Mouse (Mus musculus) c-Kit-positive CD71-negative TER-119-negative erythroid progenitor cells, embryonic 14.5 days (primary cell): Measurements from ENCODE around the gene Ptprm.

Experiments
- DNase-seq: peaks from one replicate; pipeline ENCODE4 v3.0.0-alpha.2; 2013; ENCODE audit warnings: low read depth

Ptprm gene

GRCm38 (mm10) chr17:67136421-67136820 is 217.8 kb downstream of the Ptprm start:
- no peak for DNase-seq

DNA sequence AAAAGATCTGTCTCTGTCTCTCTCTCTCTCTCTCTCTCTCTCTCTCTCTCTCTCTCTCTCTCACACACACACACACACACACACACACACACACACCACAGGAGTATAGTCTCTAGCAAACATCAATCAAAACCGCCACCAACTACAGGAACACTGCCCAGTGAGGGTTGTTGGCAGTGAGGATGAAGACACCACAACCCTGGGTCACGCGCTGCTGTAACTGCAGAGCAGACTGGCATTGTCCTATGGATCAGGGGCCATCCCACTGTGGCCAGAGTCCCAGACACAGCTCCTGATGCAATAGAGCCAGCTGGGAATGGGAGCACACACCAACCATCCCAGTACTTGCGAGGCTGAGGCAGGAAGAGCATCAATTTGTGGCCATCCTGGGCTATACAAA is 220.0 kb downstream of the Ptprm start:
- no peak for DNase-seq

- no peak for DNase-seq
Observed at GRCm38 (mm10) chr17:67133440-67134103, 220.7 kb downstream of the Ptprm start.

DNA sequence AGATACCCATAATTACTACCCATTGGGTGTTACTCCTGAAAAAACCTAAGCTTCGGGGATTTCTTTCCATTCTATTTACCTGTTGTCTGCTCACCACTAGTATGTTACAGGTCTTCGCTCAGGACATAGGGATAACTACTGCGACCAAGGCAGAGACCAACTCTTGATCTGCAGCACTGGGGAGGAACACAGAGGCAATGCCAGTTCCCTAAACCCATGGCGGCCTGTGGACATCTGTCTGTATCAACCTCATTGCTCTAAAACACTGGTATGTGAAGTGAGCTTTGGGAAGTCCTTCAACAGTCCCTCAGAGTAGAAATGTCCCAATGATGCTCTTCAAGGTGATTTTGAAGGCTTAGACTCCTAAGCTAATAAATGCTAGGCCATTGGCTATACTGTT is 221.2 kb downstream of the Ptprm start:
- DNase-seq, result no peak

DNA sequence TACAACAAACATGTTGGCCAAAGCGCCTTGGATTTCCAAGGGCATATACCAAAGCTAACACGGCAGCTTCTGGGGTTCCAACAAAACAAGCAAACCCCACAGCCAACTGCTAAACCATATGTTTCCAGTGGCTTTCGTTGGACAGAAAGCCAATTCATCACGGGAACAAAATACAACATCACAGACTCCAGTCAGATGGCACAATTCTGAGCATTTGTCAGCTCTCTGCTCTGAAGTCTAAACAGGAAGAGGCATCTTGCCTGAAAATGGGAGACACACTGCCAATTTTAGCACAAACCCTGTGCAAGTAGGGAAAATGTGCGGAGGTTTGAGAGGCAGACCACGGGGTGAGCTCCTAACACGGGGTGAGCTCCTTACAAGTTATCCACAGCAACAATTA is 226.7 kb downstream of the Ptprm start:
- no peak for DNase-seq

GRCm38 (mm10) chr17:67125596-67125995 is 228.7 kb downstream of the Ptprm start:
- no peak for DNase-seq

DNA sequence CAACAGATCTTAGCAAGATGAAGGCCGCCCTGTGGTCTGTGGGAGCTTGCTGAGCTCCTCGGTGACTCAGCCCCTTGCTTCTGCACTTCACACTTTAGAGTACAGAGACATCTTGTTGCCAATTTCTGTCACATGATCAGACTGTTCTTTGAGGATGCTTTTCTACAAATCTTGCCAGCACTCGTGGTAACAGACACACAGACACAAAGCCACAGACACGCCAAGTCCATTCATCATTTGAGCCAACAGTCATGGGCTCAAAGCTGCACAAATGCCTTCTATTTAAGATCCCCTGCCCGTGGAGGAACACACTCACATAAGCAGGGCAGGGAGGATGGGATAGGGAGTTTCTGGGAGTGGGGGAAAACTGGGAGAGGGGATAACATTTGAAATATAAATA is 230.0 kb downstream of the Ptprm start:
- DNase-seq, result no peak

DNA sequence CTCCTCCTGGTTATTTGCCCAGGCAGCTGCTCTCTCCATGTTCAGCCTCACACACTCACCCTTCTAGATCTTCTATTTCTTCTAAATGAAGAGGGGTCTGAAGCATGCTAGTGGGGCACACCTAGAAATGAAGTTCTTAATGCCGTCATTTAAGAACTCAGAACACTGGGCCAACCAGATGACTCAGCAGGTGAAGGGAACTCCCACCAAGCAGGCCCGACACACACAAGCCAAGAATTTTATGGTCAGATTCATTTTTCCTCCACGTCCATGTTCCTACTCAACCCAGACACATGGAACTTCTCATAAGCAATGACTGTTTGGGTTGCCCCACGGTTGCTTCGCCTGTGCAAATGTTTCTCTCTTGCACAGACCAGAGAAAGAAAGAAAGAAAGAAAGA is 230.5 kb downstream of the Ptprm start:
- no peak for DNase-seq

- DNase-seq, result no peak
Observed at GRCm38 (mm10) chr17:67120863-67121262, 233.4 kb downstream of the Ptprm start.

DNA sequence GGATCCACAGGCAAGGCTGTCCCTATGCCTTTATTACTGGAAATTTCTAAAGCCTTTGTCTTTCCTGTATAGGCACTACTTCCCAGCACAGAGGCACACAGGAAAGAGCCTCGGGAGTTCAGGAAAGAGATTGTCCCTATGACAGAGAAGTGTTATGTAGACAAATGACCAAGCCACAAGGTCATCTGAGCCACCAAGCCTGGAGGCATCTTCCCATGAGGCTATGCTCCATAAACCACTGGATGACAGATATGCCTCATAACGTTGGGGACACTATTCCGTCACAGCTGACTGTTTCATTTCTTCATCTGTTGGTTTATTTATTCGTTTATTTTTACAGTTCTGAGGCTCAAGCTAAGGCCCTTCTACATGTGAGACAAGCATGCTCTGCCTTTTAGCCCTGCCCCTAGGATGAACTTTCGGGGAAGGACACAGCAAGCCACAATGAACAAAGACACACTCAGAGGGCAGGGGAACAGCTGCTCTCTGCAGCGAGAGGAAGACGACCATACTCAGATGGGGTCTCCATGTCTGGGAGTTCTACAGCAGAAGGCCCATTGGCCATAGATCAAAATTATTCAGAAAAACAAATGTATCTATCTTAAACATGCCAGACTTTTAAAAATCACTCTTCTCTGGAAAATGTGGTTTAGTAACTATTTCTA is 235.4 kb downstream of the Ptprm start:
- no peak for DNase-seq

DNA sequence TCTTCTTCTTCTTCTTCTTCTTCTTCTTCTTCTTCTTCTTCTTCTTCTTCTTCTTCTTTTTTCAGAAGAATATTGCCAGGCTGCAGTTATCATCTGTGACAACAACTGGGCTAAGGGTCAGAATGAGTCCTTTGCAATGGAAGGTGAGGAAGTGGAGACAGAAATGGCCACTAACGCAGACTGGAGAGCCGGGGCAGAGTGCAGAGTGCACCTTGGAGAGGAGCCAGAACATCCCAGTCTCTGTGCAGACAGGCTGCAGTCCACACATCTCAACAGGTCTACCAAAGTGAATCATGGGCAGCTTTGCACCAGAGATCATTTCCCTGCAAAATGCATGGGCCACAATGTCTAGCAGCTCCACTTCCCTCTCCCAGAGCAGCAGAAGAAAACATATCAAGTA is 239.4 kb downstream of the Ptprm start:
- DNase-seq, result no peak

GRCm38 (mm10) chr17:67112679-67113078 is 241.6 kb downstream of the Ptprm start:
- DNase-seq, result no peak

DNA sequence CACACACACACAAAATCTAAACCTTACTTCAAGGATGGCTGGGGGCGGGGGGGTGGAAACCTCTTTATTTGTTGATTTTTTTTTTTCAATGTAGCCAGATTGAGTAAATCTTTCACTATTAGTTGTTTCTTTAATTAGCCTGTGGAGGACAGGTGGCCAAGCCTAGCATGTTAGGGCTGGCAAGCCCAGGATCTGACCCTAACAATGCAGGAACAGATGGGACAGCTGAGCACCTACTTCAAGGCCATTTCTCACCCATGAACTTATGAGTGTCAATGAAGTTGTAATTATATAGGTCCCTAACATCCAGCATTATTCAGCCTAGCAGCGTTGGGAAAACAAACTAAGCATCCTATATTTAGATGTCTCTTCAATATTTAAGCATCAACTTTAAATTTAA is 248.1 kb downstream of the Ptprm start:
- DNase-seq, result no peak

DNA sequence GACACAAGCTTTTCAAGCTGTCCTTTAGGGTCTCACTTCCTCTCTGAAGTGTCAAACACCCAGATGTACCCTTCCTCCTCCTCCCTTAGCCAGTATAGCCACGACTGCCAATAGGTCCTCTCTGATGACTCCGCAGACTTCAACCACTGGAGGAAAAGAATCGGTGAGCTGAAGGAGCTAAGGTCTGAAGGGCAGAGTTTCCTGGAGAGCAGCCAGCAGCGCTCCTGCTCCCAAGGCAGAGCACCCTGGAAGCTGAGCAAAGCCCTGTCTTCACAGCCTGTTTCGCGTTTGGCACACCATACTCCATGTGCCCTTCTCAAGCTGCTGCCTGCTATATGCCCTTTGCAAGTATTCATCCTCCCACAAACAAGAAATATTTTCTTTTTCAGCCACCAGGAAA is 252.2 kb downstream of the Ptprm start:
- no peak for DNase-seq

GRCm38 (mm10) chr17:67090997-67091396 is 263.3 kb downstream of the Ptprm start:
- DNase-seq, result no peak

DNA sequence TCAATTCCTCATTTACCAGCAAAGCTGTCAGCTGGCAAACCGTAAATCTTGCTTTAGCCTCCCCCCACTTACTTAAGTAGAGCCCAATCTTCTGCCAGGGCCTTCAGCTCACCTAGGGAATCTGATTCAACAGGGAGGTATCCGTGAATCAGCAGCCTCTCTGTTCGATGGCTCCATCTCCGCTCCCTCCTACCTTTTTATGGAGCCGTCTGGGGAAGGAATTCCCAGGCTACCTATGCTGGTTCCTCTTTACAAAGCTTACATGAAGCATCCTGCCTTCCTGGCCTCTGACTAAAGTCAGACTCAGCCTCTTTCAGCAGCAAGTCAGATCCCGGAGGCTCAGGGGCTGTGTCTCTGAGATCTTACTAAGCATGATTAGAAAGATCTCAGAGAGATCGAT is 264.1 kb downstream of the Ptprm start:
- no peak for DNase-seq

DNA sequence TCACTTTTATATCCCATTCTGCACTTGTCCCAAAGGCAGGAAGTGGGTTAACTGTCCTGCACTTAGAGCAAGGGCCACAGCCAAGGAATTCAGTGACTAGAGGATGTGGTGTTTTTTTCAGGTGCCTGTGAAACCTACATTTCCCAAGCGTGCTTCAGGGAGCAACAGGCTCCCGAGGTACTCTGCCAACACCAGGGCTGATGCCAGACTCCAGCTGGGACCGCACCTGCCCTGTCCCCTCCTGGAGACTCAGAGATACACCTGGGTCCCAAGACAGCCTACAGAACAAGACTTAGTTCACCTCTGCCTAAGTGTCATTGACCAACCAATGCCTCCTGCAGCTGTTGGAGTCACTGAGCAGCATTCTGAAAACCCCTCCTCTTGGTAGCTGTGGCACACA is 264.6 kb downstream of the Ptprm start:
- DNase-seq, result no peak

DNA sequence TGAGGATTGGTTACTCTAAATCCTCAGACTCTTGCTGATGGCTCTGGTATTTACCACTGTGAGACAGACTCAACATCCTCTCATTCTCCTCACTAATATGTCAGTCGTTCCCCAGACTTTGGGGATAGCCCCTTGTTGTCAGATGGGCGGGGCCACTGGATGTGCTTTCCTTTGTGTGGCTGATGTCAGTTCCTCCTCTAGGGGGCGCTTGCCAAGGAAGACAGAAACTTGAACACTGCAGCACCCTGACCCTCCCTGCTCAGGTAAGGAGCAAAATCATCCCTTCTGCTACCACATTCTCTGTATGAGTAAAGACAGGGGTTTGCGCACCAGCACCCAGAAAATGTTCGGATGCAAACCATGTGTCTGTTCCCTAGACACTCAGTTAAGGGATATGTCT is 266.7 kb downstream of the Ptprm start:
- no peak for DNase-seq

DNA sequence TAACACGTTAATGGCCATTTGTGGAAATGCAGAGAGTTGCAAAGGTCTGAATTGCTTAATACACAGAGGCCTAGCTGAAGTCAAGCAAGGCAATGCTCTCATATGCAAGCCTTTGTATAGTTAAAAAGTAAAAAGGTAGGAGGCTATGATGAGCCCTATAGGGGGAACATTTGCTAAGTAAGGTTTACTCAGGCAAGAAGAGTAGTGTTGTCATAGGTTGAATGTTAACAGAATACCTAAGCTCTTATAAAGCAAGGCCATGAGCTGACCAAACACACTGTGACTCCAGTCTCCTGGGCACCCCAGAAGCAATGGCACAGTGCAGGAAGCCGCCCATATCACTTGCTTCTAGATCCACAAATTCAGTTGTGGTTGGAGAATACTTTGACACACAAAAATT is 267.4 kb downstream of the Ptprm start:
- DNase-seq, result no peak

DNA sequence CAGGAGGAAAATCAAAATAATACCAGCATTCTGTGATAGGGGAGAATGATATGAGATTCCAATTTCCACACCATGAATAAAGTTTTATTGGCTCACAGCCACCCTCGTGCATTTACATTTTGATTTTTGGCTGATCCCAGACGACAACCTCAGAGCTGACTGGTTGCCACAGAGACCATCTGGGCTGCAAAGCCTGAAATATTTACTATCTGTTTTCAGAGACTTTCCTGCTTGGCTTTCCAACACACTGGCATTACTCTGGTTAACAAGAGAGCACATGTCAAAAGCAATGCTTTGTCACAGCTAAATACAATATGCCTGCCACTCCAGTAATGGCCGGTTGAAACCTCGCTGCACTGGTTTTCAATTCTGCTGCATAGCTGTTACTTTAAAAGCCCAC is 269.8 kb downstream of the Ptprm start:
- no peak for DNase-seq

DNA sequence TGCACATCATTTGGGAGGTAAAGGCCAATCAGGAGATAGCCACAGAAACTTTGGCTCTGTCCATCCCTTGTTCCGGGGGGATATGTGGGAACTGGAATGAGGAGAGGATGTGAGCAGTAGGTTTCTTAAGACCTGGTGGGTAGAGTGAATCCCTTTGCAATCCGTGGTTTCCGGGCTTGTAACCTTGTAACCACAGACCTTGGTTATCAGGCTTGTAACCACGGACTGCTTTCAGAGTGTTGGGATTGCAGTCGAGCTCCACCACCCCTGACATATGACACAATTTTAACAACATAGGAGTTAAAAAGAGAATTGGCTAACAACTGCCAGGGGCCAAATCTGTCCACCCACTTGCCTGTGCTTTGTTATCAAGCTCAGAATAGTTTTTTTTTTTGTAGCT is 270.2 kb downstream of the Ptprm start:
- DNase-seq, result no peak

- DNase-seq, result no peak
Observed at GRCm38 (mm10) chr17:67079570-67079969, 274.7 kb downstream of the Ptprm start.

DNA sequence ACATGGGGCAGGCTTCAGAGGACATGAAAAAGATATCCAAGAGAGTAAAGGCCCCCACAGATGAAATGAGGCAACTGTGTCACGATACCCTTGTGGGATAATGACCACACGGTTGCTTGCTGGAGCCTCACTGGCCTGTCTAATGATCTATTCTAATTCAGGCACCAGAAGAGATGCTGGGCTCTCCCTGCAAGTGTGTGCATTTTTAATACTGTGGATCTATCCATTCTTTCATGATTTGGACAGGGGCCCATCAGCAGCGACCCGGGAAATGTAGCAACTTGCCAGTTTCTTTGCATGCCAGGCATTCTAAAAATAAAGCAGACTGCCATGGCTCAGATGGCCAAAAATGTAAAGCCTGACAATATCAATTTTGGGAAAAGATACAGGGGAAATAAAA is 280.7 kb downstream of the Ptprm start:
- DNase-seq, result no peak

DNA sequence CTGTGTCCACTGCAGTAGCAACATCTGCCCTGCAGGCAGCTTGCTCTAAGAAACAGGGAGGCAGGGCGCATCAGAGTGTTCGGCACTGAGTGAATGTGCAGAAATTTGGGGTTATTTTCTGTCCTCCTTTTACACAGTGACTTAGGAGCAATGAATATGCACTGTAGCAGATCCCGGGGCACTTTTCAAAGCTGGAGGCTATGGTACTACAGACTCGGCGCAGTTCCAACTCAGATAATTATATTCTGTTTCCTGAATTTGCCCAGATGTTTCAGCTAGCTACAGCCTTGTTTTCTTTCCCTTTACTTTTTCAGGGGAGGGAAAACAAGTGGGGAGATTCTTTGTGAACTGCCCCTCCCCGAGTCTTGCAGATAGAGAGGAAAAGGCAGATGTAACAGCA is 281.1 kb downstream of the Ptprm start:
- no peak for DNase-seq
